In genomic region chr3:108209001-108209400, GRCm38 (mm10) we compare ENCODE assay signal across 1 mouse cellular context.
TF ChIP-seq lines count a peak whose summit lies in the region.

No protein-coding gene starts in this region.

TF ChIP-seq in CH12.LX, 34 proteins besides CTCF, POLR2A, EP300 and RAD21 (continued from another document):
- TF ChIP-seq SMC3 (IDR thresholded peaks at IDR 0.05; ENCODE audit: low read depth, low read length) (no peak), NRF1 (IDR thresholded peaks at IDR 0.05; ENCODE audit: low read depth, low read length) (no peak), MXI1 (IDR thresholded peaks at IDR 0.05; ENCODE audit: low read depth, low read length) (no peak), TCF12 (IDR thresholded peaks at IDR 0.05; ENCODE audit: low read depth, low read length) (no peak), ELF1 (IDR thresholded peaks at IDR 0.05; ENCODE audit: low read depth, low read length) (no peak), ETS1 (conservative IDR thresholded peaks at IDR 0.05; ENCODE audit: low read depth, low read length) (no peak), JUND (conservative IDR thresholded peaks at IDR 0.05; ENCODE audit: low read depth, low read length) (no peak), MAZ (IDR thresholded peaks at IDR 0.05; ENCODE audit: low read depth, low read length) (no peak), MYC (IDR thresholded peaks at IDR 0.05; ENCODE audit: low read depth, low read length) (no peak), CHD2 (IDR thresholded peaks at IDR 0.05; ENCODE audit: low read length) (no peak), ZC3H11A (IDR thresholded peaks at IDR 0.05; ENCODE audit: low read depth, low read length) (no peak), ZMIZ1 (IDR thresholded peaks at IDR 0.05; ENCODE audit: low read depth, low read length) (no peak)
